Mouse (Mus musculus): ENCODE measurements around the gene Rbm12.

DNA sequence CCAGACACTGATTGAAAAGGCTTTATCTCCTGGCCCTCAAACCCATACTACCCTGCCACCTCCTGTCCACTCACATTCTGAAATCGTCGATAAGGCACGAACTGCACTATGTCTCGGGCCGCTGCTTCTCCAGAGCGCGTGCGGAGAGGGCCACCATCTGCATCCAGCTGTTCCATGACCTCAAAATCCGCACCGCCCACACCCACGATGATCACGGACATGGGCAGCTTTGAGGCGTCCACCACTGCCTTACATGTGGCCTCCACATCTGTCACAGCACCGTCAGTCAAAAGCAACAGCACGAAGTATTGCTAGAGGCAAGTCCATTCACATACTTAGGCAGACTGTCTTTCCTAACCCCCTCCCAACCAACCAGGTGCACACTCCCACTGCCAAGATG is 38.1 kb downstream of the Rbm12 start:
- TF ChIP-seq EP300 (IDR thresholded peaks at IDR 0.05; ENCODE audit: insufficient read depth, low read depth, low read length) (no peak), POLR2A (IDR thresholded peaks at IDR 0.05; ENCODE audit: insufficient read depth, low read depth, low read length) (no peak), CTCF (IDR thresholded peaks at IDR 0.05) (no peak)

All from heart, adult 2 months (tissue).